Mouse (Mus musculus): ENCODE measurements around the gene Usp6nl. TPM values are rescaled to one million over a fixed set of nuclear protein-coding genes. Genes with fewer than 3 reads are reported as not detected.

The Usp6nl gene
- total RNA-seq, 2 experiments from 2014 or later, result 3.5 to 3.6 TPM

DNA sequence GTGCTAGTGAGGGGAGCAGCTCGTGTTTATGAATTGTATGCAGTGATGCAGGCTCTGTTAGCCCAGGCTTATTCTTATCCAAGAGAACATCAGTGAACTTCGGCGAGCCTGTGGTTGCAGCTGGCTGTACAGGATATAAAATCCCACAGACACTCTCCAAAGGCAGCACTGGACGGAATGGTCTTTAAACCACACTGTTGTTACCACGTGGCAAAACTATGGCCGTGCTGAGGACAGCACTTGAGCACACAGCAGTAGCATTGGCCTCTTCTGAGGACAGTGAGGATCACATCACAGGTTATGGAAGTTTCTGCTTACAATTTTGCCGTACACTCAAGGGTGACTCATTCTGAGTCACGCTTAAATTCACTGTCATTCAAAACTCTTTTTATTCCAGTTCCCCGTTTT, 44.1 kb downstream of the Usp6nl start:
- DNase-seq, result no peak
- intact Hi-C loops (cut with DNase I), result no loop called here

DNA sequence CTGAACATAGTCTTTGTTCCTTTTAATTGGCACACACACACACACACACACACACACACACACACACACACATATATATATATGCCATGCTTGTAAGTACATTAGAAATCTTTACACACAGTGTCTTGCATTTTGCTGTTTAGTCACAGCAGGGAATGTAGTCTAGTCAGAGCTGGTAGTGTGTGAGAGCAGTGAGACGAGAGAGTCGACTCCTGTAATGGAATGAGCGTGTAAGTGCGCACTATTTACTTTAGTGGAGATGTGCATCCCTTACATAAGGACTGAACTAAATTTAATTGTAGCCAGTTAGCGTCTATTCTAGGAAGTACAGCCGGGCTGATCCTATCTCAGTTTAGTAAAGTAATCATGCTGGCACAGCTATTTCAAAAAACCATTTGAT, 44.5 kb downstream of the Usp6nl start:
- intact Hi-C loops (cut with DNase I), result no loop called here
- DNase-seq, result no peak

DNA sequence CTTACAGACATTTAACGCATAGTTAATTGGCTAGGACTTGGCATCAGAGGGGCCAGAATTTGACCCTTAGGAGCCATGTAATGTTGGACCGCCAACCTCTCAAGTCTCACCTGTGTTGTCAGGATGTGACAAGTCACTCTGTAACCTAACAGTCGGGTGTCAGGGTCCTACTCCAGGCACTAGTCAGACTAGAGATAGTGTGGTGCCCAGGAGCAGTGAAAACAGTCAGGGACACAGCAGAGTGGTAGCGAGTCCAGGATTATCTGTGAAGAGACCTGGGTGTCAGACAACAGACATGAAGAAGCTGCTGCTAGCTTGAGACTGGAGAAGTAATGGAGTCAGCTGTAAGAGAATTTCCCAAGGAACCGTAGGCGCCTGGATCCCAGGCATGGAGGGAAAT, 45.0 kb downstream of the Usp6nl start:
- DNase-seq, result no peak
- intact Hi-C loops (cut with DNase I), result no loop called here

DNA sequence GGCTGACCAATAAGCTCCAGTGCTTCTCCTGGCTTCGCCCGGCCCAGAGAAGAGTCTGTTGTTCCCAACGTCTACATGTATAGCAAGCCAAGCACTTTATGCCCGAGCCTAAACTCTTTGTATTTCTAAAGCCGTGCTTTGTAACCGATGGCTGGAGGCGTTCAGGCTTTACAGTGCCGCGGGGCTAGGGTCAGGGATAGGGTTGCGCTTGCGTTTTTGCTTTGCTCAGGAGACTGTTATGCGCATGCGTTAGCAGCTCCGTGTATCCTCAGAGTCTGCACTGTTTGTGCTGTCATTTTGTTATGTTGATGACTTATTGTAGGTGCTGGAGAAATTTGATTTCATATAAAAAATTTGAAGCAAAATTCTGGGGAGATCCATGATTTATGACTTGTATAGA, 51.7 kb downstream of the Usp6nl start:
- no peak for DNase-seq
- intact Hi-C loops (cut with DNase I), result no loop called here

DNA sequence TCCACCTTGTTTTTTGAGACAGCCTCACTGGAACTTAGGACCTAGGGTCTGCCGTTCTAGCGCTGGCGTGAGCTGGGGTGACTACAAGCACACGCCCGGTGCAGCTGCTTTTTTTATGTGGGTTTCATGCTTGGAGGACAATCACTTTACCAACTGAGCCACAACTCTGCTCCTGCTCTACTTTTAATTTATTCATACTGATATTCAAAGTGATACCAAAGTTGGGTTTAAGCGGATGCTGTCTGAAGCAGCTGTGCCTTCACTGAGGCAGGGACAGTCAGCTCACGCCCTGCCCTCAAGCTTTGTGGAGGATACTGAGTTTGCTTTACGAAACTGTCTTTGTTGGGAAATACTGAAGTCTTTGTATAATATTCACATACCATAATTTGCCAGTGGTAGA, 53.6 kb downstream of the Usp6nl start:
- no peak for DNase-seq
- intact Hi-C loops (cut with DNase I), result no loop called here

DNA sequence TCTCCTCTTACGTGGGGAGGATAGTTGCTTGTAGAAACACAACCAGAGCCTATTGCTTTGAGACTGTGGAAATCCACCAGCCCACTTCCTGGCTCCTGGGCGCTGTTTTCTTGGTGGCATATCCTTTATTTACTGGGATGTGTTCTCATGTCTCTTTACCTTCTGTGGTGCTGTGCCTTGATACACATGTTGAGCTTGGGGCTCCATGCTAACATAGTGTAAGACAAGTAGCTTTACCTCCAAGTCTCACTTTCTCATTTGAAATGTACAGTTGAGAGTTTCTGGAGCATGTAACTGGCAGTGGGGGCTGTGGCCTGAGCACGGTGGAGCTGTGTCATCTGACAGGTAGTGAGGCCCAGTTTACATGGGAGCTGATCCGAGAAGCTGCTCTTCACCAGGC, 54.5 kb downstream of the Usp6nl start:
- intact Hi-C loops (cut with DNase I), result no loop called here
- no peak for DNase-seq

DNA sequence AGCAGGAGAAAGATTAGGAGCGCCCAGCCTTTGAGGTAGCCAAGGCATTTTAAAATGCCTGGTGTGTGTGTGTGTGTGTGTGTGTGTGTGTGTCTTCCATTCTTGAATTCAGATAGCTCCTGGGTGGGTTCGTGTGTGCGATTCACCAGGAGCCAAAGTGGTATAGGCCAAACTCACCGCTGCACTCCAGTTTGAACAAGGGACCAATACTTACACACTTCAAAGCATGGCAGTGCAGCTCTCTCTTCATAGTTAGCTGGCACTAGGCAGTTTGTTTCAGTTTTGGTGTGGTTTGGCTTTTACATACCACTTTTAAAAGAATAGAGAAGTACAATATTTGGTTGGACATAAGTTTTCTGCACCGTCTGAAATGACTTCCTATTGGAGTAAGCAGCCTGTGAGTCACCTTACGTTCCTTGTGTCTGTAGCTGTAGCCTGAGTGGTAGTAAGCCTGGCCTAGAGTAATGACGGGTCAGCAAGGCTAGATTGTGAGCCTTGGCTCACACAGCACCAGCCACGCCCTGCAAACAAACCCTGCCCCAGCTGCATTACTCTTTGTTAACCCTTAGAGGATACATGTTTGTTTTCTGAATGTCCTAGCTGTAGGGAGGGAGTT, 56.2 kb downstream of the Usp6nl start:
- intact Hi-C loops (cut with DNase I), result no loop called here
- no peak for DNase-seq

DNA sequence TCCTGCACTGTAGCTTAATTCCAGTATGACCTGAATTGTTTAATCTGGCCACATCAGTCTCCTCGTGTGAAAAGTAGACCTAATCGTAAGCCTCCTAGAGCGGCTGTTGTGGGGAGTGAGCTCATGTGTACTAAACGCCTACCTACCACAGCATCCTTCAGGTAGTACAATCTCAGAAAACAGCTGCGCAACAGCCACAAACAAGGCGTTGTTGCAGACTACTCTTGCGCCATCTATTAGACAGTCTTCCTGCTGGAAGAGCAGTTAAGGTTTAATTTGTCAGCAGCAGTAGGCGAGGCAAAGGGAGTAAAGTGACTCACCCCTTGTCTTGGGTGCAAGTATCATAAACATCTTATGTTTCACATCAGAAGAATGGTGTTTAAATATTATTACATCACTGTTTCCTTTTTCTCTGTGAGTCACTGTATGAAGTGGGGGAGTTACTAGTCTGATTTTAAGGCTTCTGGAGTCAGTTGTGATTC, 57.3 kb downstream of the Usp6nl start:
- intact Hi-C loops (cut with DNase I), result no loop called here
- DNase-seq, result no peak

DNA sequence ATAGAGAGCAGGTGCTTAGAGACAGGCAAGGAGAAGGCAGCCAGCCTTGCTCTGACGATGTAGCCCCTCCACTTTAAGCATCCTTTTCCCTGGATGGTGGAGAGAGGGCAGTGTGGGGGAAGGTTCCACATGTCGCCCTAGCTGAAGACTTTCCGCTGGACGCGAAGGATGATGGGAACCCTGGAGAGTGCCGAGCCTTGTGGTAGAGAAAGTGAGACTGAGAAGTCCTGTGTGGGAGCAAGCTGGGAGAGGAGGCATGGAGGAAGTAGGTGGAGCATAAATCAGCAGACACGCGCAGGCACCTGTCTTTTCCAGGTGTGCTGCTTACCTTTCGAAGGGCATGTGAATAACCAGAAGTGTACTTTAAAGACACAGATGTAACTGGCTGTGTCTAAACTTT, 57.9 kb downstream of the Usp6nl start:
- no peak for DNase-seq
- intact Hi-C loops (cut with DNase I), result no loop called here

DNA sequence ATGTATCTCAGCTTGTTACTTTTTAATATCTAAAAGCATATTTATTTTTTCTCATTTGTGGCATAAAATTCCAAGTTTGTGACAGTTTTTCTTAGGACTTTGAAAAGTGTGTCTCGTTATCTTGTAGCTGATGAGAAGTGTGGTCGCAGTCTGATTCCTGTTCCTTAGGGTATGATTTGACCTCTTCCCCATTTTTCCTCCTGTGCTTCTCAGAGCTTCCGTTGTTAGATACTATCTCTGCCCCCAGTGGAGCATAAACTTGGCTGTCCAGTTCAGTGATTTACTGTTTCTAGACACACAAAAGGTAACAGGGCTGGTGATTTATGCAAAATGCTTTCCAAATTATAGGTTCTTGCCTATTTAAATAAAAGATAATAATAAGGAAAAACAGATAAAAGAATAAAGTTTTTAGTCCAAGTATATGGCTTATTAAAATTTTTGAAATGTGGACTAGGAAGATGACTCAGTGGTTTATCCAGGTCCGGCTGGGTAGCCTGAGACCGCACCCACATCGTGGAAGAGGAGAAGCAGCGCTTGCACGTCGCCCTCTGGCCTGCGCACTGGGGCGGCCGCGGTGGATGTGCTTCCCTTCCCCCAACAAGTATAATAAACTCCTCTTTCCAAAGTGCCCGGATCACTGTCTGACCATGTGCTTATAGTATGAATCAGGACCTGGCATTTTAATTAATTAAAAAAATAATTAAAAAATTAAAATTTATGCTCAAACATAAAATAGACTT, 62.1 kb downstream of the Usp6nl start:
- no peak for DNase-seq
- intact Hi-C loops (cut with DNase I), result no loop called here

DNA sequence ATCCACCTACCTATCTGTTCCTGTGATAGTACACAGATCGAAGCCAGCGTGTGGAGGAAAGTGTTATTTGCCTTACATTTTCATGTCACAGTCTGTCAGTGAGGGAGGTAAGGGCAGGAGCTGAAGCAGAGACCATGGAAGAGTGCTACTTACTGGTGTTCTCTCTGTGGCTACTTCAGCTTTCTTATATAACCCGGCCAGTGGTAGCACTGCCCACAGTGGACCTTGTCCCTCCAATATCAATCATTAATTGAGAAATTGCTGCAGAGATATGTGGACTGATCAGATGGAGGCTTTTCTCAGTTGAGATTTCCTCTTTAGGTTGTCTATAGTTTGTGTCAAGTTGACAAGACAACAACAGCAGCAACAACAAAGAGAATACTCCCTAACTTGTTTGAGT, 66.7 kb downstream of the Usp6nl start:
- intact Hi-C loops (cut with DNase I), result no loop called here
- no peak for DNase-seq

DNA sequence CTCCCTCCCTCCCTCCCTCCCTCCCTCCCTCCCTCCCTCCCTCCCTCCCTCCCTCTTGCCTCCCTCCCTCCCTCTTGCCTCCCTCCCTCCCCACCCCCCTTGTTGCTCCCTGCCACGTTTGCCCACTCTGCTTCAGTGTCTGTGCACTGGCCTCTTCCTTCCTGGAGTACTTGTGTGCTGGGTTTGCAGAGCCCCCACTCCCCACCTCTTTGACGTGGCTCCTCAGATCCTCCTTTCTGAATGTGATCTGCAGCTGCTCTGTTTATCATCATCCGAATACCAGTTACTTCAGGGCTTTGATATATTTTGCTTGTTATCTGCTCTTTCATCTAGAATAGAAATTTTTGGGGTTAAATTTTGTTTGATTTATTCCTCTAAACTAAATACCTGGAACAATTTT, 68.8 kb downstream of the Usp6nl start:
- intact Hi-C loops (cut with DNase I), result no loop called here
- no peak for DNase-seq

DNA sequence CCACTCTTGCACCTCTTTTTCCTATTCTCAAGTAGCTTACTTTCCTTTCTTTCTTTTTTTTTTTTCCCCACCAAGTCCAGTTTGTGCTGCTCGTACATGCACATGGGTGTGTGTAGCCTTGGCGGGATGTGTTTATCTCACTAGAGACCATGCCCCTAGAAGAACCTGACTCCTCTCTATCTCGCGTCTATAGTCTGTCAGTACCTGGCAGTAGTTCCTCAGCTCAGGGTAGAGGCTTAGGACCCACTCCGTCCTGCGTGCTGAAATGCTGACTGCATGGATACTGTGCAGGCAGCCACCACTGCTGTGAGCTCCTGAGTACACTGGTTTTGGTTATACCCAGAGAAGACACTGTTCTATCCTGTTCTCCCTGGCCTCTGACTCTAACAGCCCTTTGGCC, 69.5 kb downstream of the Usp6nl start:
- intact Hi-C loops (cut with DNase I), result no loop called here
- DNase-seq, result no peak

DNA sequence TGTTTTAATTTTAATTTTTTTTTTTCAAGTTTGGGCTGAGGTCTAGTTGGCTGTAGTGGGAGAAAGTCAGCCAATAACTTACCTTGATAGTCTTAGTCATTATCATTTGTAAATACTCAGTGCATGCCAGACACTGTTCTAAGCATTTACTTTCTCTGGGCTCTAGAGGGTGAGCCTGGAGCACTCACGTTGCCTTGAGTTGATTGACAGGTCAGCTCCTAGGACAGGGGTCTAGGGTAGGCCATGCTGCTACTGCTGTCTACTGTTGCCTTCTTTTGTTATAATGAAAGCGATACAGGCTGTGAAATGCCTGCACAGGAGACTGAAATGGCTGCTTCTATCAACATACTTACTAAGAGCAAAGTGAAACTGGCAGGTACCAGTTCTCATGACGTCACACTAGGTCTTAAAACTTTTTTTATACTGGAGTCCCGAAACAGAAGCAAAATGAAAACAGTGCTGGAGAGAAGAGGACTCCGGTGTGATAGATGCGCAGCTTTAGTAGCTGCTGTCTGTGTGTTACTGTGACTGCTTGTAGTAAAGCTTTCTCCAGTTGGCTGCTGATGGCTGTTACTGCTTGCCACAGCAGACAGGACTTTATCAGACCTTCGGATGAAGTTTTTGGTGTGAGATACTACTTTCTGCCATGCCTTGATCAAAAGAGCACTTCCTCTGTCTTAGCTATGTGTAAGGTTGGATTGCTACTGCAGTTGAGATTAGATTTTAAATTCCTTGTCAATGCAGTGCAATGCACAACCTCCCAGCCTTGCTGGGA, 73.6 kb downstream of the Usp6nl start:
- DNase-seq, result no peak

DNA sequence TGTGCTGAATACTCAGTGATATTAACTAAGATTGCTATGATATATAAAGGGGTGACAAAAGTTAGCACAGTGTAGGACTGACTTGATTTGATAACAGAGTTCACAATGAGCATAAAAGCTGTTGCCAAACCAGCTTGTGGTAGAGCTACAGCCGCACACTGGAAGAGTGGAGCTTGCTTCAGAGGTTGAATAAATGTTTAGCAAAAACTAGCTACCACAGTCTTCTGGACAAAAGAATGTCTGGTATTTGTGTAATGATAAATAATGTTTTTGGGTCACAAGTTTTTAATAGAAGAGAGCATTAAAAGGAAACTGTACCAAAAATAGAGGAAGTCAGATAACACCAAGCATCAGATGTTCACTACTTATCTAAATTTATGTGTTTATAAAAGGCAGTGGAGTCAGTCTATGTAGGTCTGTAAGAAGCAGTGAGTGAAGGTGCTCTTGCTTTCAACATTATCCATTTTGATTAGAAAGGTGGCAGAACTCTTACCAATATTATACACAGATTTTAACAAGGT, 74.2 kb downstream of the Usp6nl start:
- intact Hi-C loops (cut with DNase I), result no loop called here
- DNase-seq, result no peak

More for the DNA sequence above, 73.6 kb downstream of the Usp6nl start:
- intact Hi-C loops (cut with DNase I), result no loop called here

DNA sequence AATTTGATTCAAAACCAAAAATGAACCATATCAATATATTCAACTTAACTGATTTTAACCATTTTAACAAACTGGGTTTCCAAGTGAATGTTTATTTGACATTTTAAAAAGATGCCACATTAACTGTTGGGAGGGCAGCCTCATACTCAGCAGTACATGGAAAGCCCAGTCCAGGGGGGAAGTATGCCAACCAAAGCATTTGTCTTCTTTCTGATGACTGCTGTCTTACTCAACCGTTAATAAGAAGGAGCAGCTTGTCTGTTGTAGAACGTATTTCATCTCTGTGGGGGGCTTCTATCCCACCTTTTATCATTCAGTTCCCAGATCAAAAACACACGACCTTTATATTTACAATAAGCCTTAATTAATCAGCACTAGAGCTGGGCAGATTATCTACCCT, 74.7 kb downstream of the Usp6nl start:
- intact Hi-C loops (cut with DNase I), result no loop called here
- DNase-seq, result no peak

DNA sequence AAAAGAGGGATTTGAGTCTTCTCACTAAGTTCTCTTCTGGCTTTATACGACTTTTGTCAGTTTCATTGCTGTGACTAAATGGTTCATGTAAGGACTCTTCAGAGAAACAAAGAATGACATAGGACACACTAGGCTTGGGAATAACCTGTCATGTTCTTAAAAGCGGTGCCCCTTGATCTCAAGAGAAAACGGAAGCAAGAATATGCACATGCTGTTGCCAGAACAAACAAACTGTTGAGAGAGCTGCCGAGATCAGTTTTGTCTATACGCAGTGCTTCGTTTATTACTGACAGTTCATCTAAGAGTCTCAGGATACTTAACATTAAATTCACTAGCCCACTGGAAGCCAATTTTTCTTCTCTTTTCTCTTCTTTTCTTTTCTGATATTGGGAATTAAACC, 76.4 kb downstream of the Usp6nl start:
- intact Hi-C loops (cut with DNase I), result no loop called here
- no peak for DNase-seq

DNA sequence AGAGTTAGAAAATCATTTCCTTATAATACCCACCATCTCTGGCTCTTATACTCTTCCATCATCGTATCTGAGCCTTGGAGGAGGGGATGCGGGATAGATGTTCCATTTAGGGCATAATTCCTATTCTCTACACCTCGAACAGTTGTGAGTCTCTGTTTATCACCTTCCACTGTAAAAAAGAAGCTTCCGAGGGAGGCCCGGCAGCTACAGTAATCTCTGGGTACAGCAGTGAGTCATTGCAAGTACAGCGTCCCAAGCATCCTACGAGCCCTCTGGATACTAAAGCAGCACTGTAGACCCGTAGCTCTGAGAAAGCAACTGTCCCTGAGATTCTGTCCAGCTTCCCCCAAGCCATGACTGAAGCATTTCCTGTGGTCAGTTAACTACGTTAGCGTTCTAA, 78.6 kb downstream of the Usp6nl start:
- intact Hi-C loops (cut with DNase I), result no loop called here
- no peak for DNase-seq

DNA sequence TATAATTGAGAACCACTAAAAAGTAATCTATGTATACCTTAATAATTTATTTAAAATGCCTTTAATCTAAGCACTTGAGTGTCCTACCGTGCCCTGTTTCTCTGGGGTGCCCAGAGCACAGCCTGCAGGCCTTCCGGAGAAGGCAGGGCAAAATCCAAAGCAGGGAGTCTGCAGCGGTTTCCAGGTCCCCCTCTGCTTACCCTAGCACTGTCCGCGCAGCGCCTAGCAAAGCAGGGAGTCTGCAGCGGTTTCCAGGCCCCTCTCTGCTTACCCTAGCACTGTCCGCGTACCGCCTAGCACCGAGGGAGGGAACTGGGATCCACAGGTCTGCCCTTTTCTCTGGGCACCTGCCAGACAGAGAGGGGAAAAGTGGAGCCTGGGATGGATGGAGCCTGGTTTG, 80.9 kb downstream of the Usp6nl start:
- intact Hi-C loops (cut with DNase I), result no loop called here

DNA sequence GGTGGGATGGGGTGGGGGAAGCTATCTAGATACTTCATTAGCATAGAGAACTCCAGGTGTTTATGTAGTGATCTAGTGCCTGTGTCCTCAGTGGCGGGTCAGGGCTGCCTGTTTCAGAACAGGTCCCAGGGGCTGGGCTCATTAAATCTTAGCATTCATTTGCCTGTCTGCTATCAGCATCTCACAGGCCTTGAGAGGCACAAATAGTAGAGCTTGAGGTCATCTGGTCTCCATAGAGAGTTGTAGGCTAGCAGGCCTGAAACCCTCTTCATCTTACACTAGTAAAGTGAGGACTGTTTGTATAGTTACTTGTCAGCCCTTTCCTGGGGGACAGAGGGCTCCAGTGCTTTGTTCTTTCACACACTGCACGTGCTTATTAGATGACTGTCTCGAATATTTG, 81.5 kb downstream of the Usp6nl start:
- no peak for DNase-seq
- intact Hi-C loops (cut with DNase I), result loop anchor here (1.0 kb wide), 1 partner anchor 181 kb away; no protein-coding TSS in a partner anchor

More for the DNA sequence above, 80.9 kb downstream of the Usp6nl start:
- no peak for DNase-seq

DNA sequence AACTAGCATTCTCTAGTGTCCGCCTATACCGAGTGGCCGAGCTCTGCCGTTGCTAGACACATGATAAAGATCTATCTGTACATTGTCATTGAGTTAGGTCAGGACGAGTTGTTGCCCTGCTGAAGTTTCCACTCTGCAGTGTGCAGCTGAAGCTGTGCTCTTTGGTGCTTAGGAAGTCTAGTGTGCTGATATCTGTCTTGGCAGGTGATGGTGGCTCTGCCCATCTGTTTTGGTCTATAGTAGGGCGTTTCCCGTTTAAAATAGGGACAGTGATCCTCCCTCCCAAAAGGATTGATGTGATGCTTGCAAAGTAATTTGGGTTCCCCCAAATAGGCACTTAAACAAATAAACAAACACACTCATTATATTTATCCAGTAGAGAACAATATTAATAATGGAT, 82.2 kb downstream of the Usp6nl start:
- no peak for DNase-seq
- intact Hi-C loops (cut with DNase I), result loop anchor here (1.0 kb wide), 2 partner anchors 181 to 184 kb away; no protein-coding TSS in a partner anchor

Data from gastrocnemius, postnatal 36 days (tissue).